Mouse (Mus musculus) megakaryocyte, embryonic 14.5 days (primary cell): ENCODE measurements around the gene Itga7.

Source experiments
- FLI1 ChIP-seq: IDR thresholded peaks from 2 replicates; pipeline ENCODE4 v1.6.1; 2012; ENCODE audit warnings: low read length, inconsistent platforms, mixed read lengths
- GATA1 ChIP-seq: IDR thresholded peaks from 3 replicates; pipeline ENCODE4 v1.6.1; 2012; ENCODE audit warnings: mixed read lengths, low read length, inconsistent platforms, borderline replicate concordance

DNA sequence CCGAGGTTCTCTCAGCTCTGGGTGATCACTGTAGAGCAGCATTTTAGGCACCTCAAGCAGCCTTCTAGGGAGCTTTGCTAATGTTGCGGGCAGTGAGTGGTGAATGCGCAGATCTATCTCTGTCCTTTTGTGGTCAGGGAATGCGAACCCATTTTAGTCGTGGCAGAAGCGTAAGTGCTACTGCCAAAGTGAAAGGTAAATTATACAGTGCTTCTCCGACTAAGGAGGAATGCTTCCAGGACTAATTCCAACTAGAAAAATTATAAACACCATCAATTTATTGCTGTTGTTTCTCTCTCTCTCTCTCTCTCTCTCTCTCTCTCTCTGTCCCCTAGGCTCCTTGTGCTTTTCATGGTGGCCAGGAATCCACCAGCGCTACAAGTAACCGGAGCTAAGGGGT, 9.7 kb upstream of the Itga7 start, which contains the start of gene Bloc1s1:
- no peak for TF ChIP-seq GATA1
- TF ChIP-seq FLI1 = no peak
